Mouse (Mus musculus): ENCODE data around the gene Tbc1d8b.

DNA sequence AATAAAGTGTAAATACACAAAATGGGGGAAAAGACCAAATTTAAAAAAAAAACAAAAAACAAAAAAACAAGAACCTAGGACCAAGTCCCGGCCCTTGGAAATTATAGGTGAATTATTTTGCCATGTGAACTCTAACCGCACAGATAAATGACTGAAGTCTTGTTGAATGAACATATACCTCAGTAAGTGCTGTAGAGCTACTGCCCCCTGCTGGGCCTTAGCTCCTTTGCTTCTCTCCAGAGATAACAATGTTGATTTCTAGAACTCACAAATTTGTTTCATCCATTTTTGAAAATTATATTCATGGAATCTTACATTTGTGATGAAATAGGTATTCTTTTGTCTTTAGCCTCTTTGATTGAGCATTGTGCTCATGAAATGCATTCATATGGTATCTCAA, 77.8 kb downstream of the Tbc1d8b start:
- no peak for TF ChIP-seq CTCF (IDR thresholded peaks at IDR 0.05; ENCODE audit: insufficient read depth, low read length)
- no peak for TF ChIP-seq POLR2A (IDR thresholded peaks at IDR 0.05; ENCODE audit: borderline replicate concordance, extremely low read depth, low read depth, low read length)
